Mouse (Mus musculus): ENCODE measurements at regions not wholly inside any gene's neighbourhood (a gene's known extent, or its start where the extent isn't known, plus 50 kb on each side); places are given as distances from the start of the nearest gene placed in this dataset.

- TF ChIP-seq POLR2A (IDR thresholded peaks at IDR 0.05; ENCODE audit: extremely low read depth, insufficient read depth, low read length) (no peak), CTCF (IDR thresholded peaks at IDR 0.05; ENCODE audit: low read depth, low read length) (no peak)
Measured at GRCm38 (mm10) chr4:64145924-64146323, 99.1 kb upstream of the Tnc start.
